Mouse (Mus musculus) heart, postnatal 0 days (tissue): ENCODE data around the gene Rhno1.

Source experiments
- CTCF ChIP-seq: IDR thresholded peaks from 2 replicates; pipeline ENCODE4 v1.5.1; 2016; ENCODE audit warnings: antibody characterized with exemption, control low read depth, low read depth
- EP300 ChIP-seq: IDR thresholded peaks from 2 replicates; pipeline ENCODE4 v1.6.1; 2016; ENCODE audit warnings: antibody characterized with exemption, low read depth

DNA sequence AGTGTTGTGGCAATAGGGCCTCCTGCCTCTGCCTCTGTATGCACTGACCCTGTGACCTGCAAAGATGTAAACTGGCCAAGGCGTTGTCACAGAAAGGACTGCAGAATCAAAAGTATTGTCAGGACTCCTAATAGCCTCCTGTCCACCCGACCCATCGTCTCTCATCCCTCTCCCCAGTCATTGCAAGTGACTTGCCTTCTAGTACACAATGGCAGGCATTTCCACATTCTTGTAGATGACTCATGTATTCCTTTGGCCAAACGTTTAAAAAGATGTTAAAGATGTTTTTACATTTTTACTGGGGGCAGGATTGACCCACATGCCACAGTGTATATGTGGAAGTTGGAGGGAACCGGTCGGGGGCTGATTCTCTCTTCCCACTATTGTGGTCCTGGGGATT is 2.0 kb upstream of the Rhno1 start:
- TF ChIP-seq CTCF (no peak), EP300 (no peak)
